Mouse (Mus musculus) inflammation-experienced regulatory T-cells, adult 6 months (primary cell): Measurements from ENCODE around the gene Rin3. TPM values are rescaled to one million over a fixed set of nuclear protein-coding genes. Genes with fewer than 3 reads are reported as not detected.

Experiments used
- ATAC-seq: one replicate; pipeline ENCODE4 v1.8.0; 2017
- polyA plus RNA-seq, 3 experiments: library from polyadenylated mRNA; unstranded; fragments of 100-300 nt; shearing (Covaris generic); gene quantifications; one replicate each; pipeline ENCODE4 v1.2.1; 2017

Gene Rin3
- polyA plus RNA-seq, 3 experiments from 2014 or later: 45.7 to 59.8 (median 53.3) TPM

DNA sequence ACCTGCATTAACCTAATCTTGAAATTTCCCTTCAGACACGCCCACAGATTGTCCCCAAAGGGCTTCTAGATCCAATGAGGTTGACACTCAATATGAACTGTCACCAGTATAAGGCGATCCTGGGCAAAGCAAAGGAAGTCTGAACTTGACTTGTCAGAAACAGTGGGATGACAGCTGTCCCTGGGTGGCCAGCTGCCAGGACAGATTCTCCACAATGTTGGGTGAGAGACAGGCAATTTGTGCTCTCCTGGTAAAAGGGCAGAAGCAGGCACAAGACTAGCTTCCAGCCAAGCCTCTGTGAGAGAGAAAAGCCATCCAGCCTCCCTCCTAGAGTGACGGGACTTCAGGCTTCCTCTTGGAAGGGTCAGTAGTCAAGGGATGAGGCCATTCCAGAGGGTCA lies 89.5 kb downstream of the Rin3 start:
- no peak for ATAC-seq

- no peak for ATAC-seq
These were observed 99.3 kb downstream of the Rin3 start for GRCm38 (mm10) chr12:102382180-102382579.

DNA sequence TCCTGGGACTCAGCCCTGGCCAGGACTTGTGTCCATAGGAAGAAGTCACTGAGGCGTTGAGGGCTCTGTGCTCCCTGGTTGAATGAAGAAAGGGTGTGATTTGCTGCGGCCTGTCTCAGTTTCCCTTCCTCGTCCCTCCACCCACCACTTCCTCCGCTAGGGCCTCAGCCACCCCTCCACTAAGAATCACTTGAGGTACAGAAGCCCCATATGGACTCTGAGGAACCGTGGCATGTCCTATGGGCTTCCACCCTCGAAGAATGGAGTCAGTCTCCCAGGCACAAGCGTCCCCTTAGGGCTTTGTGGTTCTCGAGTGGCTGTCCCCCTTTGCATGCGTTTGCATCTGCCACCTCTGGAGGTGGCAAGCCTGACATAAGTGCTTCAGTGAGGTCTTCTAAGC lies 100.4 kb downstream of the Rin3 start:
- ATAC-seq: no peak

DNA sequence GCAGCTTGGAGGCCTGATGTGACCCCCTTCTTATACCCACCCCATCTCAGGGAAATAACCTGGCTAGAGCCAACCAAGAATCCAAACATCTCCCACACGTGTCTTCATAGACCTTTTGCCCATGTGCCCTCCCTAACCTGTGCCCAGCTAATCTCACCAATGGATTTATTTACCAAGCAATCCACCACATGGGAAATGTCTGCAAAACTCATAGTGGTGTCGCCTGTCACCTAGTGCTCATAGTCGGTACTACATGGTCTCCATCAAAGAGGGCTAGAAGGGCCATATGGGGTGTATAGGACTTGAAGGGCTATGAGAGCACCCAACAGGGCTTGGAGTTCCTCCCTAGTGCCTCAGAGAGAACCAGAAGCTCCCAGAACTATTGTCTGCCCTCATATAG lies 102.0 kb downstream of the Rin3 start:
- peak; percentile 57 for ATAC-seq

- peak; percentile 79 for ATAC-seq
These were observed 104.5 kb downstream of the Rin3 start for GRCm38 (mm10) chr12:102387219-102387917.

DNA sequence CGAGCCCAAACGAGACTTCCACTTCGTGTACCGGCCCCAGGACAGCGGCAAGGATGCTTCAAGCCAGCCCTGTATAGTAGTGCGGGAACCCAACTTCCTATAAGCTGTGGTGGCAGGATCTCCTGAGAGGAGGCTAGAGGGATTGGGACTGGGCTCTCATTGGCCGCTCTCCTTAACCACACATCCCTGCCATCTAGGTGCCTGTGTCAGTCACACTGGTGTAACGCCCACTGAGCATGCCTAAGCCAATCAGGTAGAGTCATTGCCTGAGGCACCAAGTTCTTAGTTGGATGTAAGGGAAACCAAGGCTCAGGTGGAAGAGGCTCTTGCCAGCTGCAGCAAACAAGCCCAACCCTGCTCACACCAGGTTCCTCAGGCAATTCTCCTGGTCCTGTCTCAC lies 107.2 kb downstream of the Rin3 start:
- ATAC-seq: no peak

- no peak for ATAC-seq
These were observed 108.3 kb downstream of the Rin3 start for GRCm38 (mm10) chr12:102391109-102391508.

DNA sequence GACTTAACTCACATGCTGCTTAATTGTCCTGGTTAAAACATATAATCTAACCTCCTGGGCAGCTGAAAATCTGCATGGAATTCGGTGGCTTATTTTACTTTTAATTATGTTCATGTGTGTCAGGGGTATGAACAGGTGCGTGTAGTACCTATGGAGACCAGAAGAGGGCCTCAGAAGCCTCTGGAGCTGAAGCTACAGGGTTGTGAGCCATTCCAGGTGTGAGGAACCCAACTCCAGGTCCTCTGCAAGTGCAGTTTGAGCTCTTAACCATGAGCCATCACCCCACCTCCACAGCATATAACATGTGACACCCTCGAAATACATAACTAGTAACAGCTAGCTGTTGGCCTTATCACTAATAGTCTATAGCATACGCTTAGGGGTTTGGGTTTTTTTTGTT lies 109.1 kb downstream of the Rin3 start:
- ATAC-seq: no peak

- no peak for ATAC-seq
These were observed 111.6 kb downstream of the Rin3 start for GRCm38 (mm10) chr12:102394496-102394895.

GRCm38 (mm10) chr12:102395537-102395936 lies 112.7 kb downstream of the Rin3 start:
- ATAC-seq: no peak

DNA sequence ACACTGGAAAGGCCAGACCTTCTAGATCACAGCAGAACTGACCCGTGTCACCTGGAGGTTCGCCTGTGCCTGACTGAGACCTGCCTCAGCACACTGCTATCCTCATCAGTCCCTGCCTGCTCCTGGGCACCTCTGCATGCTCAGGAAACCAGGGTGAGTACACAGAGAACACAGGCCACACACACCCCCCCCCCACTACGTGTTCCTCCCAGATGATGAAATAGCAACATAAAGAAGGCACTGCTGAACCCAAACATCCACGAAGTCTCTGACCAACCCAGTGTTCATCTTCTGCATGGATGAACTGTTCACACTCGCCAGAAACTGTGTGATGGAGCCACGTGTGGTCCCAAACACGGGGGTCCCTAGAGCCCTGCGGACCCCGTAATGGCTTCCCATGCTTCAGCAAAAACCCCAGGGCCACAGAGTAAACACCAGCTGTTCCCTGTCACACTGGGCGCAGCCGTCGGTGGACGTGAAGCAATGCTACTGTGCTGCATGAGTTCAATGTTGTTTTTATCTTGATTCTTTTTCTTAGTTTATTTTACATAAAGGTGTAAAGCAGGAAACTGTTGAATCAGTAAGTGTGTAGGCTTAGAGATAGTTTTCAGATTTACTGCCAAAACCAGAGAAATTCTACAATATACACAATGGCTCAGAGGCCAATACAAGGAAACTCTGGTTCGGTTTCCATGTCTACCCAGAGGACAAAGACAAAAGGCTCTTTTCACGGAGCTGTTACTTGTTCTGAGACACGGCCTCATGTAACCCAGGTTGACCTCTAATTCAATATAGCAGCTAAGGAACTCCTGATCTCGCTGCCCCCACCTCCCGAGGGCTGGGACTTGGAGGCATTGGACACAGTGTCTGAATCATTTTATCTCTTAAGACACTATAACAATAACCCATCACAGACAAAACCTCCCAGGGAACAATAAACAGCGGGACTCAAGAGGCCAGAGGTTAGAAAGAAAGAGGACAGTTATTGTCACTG lies 113.4 kb downstream of the Rin3 start:
- ATAC-seq: no peak

DNA sequence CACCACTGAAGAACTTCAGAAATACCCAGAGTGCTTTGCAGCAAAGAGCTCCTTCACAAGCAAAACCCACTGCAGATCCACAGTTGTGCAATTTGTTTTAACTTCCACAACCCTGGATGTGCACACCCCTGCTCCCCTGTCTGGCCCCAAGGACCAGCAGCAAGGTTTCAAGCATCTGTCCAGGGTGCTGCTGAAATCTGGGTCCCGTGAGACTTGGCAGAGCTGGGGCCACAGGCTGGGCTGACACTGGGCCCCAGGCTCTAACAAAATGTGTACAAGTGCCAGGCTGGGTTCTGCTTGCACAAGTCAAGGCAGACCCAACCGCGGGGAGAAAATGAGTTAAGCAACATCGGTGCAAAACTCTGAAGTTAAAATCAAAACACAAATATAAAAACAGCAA lies 115.7 kb downstream of the Rin3 start:
- no peak for ATAC-seq

- ATAC-seq: no peak
These were observed 130.3 kb downstream of the Rin3 start for GRCm38 (mm10) chr12:102413171-102413570.

GRCm38 (mm10) chr12:102414686-102415085 lies 131.8 kb downstream of the Rin3 start:
- no peak for ATAC-seq

DNA sequence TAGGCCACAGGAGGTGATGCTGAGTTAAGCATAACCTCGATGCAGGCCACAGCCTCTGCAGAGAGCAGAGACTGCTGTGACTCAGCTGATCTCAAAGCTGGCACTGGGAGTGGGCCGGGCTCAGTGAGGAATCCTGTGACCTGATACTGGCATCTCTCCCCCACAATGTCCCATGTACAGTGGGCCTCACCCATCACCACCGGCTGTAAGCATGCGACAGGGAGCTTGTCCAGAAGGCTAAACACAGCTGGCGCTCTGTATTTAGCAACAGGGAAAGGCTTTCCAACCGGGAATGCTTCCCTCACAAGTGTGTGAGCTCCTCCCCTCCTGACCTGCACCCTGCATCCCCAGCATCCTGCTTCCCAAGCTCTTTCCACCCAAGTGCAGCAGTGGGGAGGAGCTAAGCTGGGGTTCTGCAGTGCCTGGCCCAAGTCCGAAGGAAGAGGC lies 133.6 kb downstream of the Rin3 start:
- no peak for ATAC-seq

- ATAC-seq: no peak
These were observed 134.2 kb downstream of the Rin3 start for GRCm38 (mm10) chr12:102416955-102417510.

- no peak for ATAC-seq
These were observed 134.9 kb downstream of the Rin3 start for GRCm38 (mm10) chr12:102417701-102418100.

GRCm38 (mm10) chr12:102419544-102419943 lies 136.7 kb downstream of the Rin3 start:
- no peak for ATAC-seq

- no peak for ATAC-seq
These were observed 137.5 kb downstream of the Rin3 start for GRCm38 (mm10) chr12:102420168-102420890.

DNA sequence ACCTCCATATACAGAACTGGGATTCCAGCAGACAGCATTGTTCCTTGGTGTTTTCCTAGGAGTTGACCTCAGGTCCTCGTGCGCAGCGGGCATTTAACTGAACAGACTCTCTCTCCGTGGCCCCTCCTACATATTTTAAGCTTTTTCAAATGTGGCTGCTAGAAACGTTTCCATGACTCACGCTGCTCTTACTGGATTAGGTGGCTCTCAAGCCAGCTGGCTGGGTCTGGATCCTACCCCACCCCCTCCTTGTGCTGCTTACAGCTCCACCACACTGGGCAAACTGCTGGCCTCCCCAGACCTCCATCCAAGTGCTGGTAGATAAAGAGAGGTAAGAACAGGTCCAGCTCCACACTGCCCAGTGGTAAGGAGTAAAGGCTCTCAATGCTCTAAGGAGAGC lies 139.2 kb downstream of the Rin3 start:
- ATAC-seq: no peak

- no peak for ATAC-seq
These were observed 139.9 kb downstream of the Rin3 start for GRCm38 (mm10) chr12:102422623-102423320.

DNA sequence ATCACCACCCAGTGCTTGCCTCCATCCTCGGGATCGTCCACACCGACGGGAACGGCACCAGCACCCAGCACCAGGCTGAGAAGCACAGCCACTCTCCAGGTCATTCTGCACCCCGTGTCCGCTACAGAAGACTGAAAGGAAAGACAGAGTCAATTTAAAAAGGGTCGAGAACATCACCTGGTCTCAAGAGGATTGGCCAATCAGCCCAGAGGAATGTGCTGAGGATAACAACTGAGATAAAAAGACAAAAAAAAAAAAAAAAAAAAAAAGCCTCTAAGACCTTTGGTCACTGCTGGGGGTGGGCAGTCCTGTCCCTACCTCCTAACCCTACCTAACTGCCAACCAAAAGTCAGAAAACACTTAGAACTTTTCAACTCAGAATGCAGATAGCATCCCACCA lies 140.8 kb downstream of the Rin3 start:
- no peak for ATAC-seq
